Mouse (Mus musculus) MEL (cell line): ENCODE results near the gene Snrnp35. TPM values are rescaled to one million over a fixed set of nuclear protein-coding genes. Genes with fewer than 3 reads are reported as not detected.
A peak's percentile ranks its signal among the peaks of the same experiment; 100 is the strongest.

Source experiments
- CHD2 ChIP-seq: IDR thresholded peaks from 2 replicates; pipeline ENCODE4 v1.6.1; 2011; ENCODE audit warnings: low read length, improper control_type of control experiment
- EP300 ChIP-seq, 2 experiments: IDR thresholded peaks; 2 replicates each; pipeline ENCODE4 v1.6.1; 2011; ENCODE audit warnings: improper control_type of control experiment in 2 of 2, low read length in 2 of 2, low read depth in 1 of 2, mild to moderate bottlenecking in 1 of 2
- HCFC1 ChIP-seq: IDR thresholded peaks from 2 replicates; pipeline ENCODE4 v1.6.1; 2012; ENCODE audit warnings: low read depth, mild to moderate bottlenecking, inconsistent platforms, low read length, improper control_type of control experiment, moderate library complexity
- KAT2A ChIP-seq: conservative IDR thresholded peaks from 2 replicates; pipeline ENCODE4 v1.6.1; 2012; ENCODE audit warnings: low read depth, low read length, improper control_type of control experiment, inconsistent platforms
- NELFE ChIP-seq: IDR thresholded peaks from 2 replicates; pipeline ENCODE4 v1.6.1; 2011; ENCODE audit warnings: low read depth, low read length, improper control_type of control experiment
- POLR2AphosphoS2 ChIP-seq: IDR thresholded peaks from 2 replicates; pipeline ENCODE4 v1.6.1; 2011; ENCODE audit warnings: low read length, improper control_type of control experiment
- POLR2AphosphoS5 ChIP-seq: IDR thresholded peaks from 2 replicates; pipeline ENCODE4 v1.6.1; 2012; ENCODE audit warnings: low read depth, borderline replicate concordance, mild to moderate bottlenecking, inconsistent platforms, low read length, moderate library complexity, mixed read lengths
- RAD21 ChIP-seq: IDR thresholded peaks from 2 replicates; pipeline ENCODE4 v1.6.1; 2011; ENCODE audit warnings: mild to moderate bottlenecking, low read depth, low read length, improper control_type of control experiment
- RCOR1 ChIP-seq: IDR thresholded peaks from 2 replicates; pipeline ENCODE4 v1.6.1; 2012; ENCODE audit warnings: low read depth, mild to moderate bottlenecking, inconsistent platforms, low read length, improper control_type of control experiment
- SIN3A ChIP-seq: IDR thresholded peaks from 2 replicates; pipeline ENCODE4 v1.6.1; 2012; ENCODE audit warnings: low read length, improper control_type of control experiment, inconsistent platforms
- TAL1 ChIP-seq: IDR thresholded peaks from 2 replicates; pipeline ENCODE4 v1.6.1; 2012; ENCODE audit warnings: mild to moderate bottlenecking, inconsistent platforms, low read length, moderate library complexity, mixed read lengths
- TBP ChIP-seq: IDR thresholded peaks from 2 replicates; pipeline ENCODE4 v1.8.0; 2011; ENCODE audit warnings: low read depth, low read length, improper control_type of control experiment
- TCF12 ChIP-seq: IDR thresholded peaks from 2 replicates; pipeline ENCODE4 v1.6.1; 2014; ENCODE audit warnings: low read depth, mild to moderate bottlenecking, inconsistent platforms, low read length, improper control_type of control experiment, moderate library complexity
- UBTF ChIP-seq: IDR thresholded peaks from 2 replicates; pipeline ENCODE4 v1.6.1; 2012; ENCODE audit warnings: low read depth, mild to moderate bottlenecking, inconsistent platforms, low read length, improper control_type of control experiment, moderate library complexity, borderline replicate concordance; ENCODE audit not compliant: insufficient read depth
- ZC3H11A ChIP-seq: IDR thresholded peaks from 2 replicates; pipeline ENCODE4 v1.6.1; 2012; ENCODE audit warnings: low read depth, mild to moderate bottlenecking, inconsistent platforms, low read length, improper control_type of control experiment
- polyA plus RNA-seq, 2 experiments: library from polyadenylated mRNA; stranded (reverse) in 1 of 2; unstranded in 1 of 2; fragments of >175 nt in 1 of 2; fragments of >200 nt in 1 of 2; gene quantifications; 2 replicates each; pipeline versions ENCODE4 v1.2.1 to v1.2.4; 2012; ENCODE audit warnings: low replicate concordance in 2 of 2, low read depth in 1 of 2; ENCODE audit not compliant: insufficient read length in 2 of 2, insufficient read depth in 1 of 2, missing spikeins in 1 of 2
- total RNA-seq: library from RNA; depleted of rRNA; stranded (reverse); fragments of 300-350 nt; gene quantifications from 2 replicates; pipeline ENCODE4 v1.2.3, GENCODE M21; 2012; rRNA removed

The Snrnp35 gene
- total and polyA plus RNA-seq, 3 experiments = 11.7 to 18.3 TPM; not detected in 1

- no peak for TF ChIP-seq TAL1
- no peak for TF ChIP-seq CHD2
- TF ChIP-seq ZC3H11A = peak; percentile 32; the same call in 1 of the 2 replicates
- TF ChIP-seq RAD21 = no peak; the same call in 1 of the 2 replicates
- TF ChIP-seq TCF12 = 0 out of 2 replicates have a peak, but pooled peaks have one; percentile 52
- peak in 1 of 2 experiments; percentile 50; a peak in 1 of 4 replicates for TF ChIP-seq EP300 (IDR thresholded peaks at IDR 0.05; ENCODE audit: low read depth in 1 of 2, low read length in 2 of 2)
- no peak for TF ChIP-seq POLR2AphosphoS2
- TF ChIP-seq HCFC1 = peak; percentile 95
- 0 out of 2 replicates have a peak, but pooled peaks have one; percentile 14 for TF ChIP-seq RCOR1
- no peak for TF ChIP-seq POLR2AphosphoS5
- TF ChIP-seq TBP = peak; percentile 87
- TF ChIP-seq SIN3A = peak; percentile 97
- TF ChIP-seq NELFE = no peak
- peak; percentile 82; the same call in 1 of the 2 replicates for TF ChIP-seq KAT2A
- TF ChIP-seq UBTF = no peak
These were observed 57.5 kb downstream of the Snrnp35 start, which contains the start of gene Tmed2 (continued) for GRCm38 (mm10) chr5:124540383-124540786.

Other genes starting within 250 kb of the Snrnp35 start
- 5.7 and 7.0 TPM in 2 replicates for gene Pitpnm2, start 233.4 kb upstream of the Snrnp35 start, total RNA-seq
- 10 to 100 TPM in 1 of 2 experiments, not detected in 1; 22.2 TPM for gene Pitpnm2, start 233.4 kb upstream of the Snrnp35 start, polyA plus RNA-seq
- gene Mphosph9, start 155.2 kb upstream of the Snrnp35 start, total RNA-seq = 9.0 and 10.9 TPM in 2 replicates
- gene Mphosph9, start 155.2 kb upstream of the Snrnp35 start, polyA plus RNA-seq = 10 to 100 TPM; 10.4 to 60.8 TPM
- gene 2810006K23Rik, start 155.0 kb upstream of the Snrnp35 start, total RNA-seq = 6.5 and 7.6 TPM in 2 replicates
- gene 2810006K23Rik, start 155.0 kb upstream of the Snrnp35 start, polyA plus RNA-seq = 10 to 100 TPM in 1 of 2 experiments, not detected in 1; 13.3 TPM
- 110 and 118 TPM in 2 replicates for gene Cdk2ap1, start 120.1 kb upstream of the Snrnp35 start, total RNA-seq
- gene Cdk2ap1, start 120.1 kb upstream of the Snrnp35 start, polyA plus RNA-seq = 100 to 1,000 TPM in 1 of 2 experiments, not detected in 1; 430 TPM
- 38.8 and 39.3 TPM in 2 replicates for gene Sbno1, start 57.1 kb upstream of the Snrnp35 start, total RNA-seq
- gene Sbno1, start 57.1 kb upstream of the Snrnp35 start, polyA plus RNA-seq = 100 to 1,000 TPM in 1 of 2 experiments, 10 to 100 TPM in 1; 32.4 to 500 TPM
- gene Kmt5a, start 43.2 kb upstream of the Snrnp35 start, total RNA-seq = 104 and 110 TPM in 2 replicates
- gene Kmt5a, start 43.2 kb upstream of the Snrnp35 start, polyA plus RNA-seq = 100 to 1,000 TPM in 1 of 2 experiments, 10 to 100 TPM in 1; 88.6 to 243 TPM
- gene Rilpl2, start 4.8 kb upstream of the Snrnp35 start, total RNA-seq = 12.1 and 13.4 TPM in 2 replicates
- 10 to 100 TPM in 1 of 2 experiments, not detected in 1; 14.3 TPM for gene Rilpl2, start 4.8 kb upstream of the Snrnp35 start, polyA plus RNA-seq
- 5.0 and 5.7 TPM in 2 replicates for gene Rilpl1, start 48.3 kb downstream of the Snrnp35 start, total RNA-seq
- 1 to 10 TPM in 1 of 2 experiments, not detected in 1; 8.6 TPM for gene Rilpl1, start 48.3 kb downstream of the Snrnp35 start, polyA plus RNA-seq
- 245 and 255 TPM in 2 replicates for gene Tmed2, start 57.6 kb downstream of the Snrnp35 start, total RNA-seq
- 100 to 1,000 TPM in 1 of 2 experiments, not detected in 1; 252 TPM for gene Tmed2, start 57.6 kb downstream of the Snrnp35 start, polyA plus RNA-seq
- gene Ddx55, start 69.7 kb downstream of the Snrnp35 start, total RNA-seq = 29.1 and 33.8 TPM in 2 replicates
- gene Ddx55, start 69.7 kb downstream of the Snrnp35 start, polyA plus RNA-seq = 10 to 100 TPM in 1 of 2 experiments, not detected in 1; 43.2 TPM
- gene Eif2b1, start 96.0 kb downstream of the Snrnp35 start, total RNA-seq = 96.6 and 119 TPM in 2 replicates
- 100 to 1,000 TPM; 126 to 599 TPM for gene Eif2b1, start 96.0 kb downstream of the Snrnp35 start, polyA plus RNA-seq
- 88.2 and 116 TPM in 2 replicates for gene Gtf2h3, start 96.0 kb downstream of the Snrnp35 start, total RNA-seq
- gene Gtf2h3, start 96.0 kb downstream of the Snrnp35 start, polyA plus RNA-seq = 10 to 100 TPM in 1 of 2 experiments, not detected in 1; 86.1 TPM
- 22.3 and 31.0 TPM in 2 replicates for gene Atp6v0a2, start 145.4 kb downstream of the Snrnp35 start, total RNA-seq
- 10 to 100 TPM in 1 of 2 experiments, not detected in 1; 30.0 TPM for gene Atp6v0a2, start 145.4 kb downstream of the Snrnp35 start, polyA plus RNA-seq
- gene Dnah10, start 242.0 kb downstream of the Snrnp35 start, total RNA-seq = 0.03 and 0.04 TPM in 2 replicates
- under 1 TPM in 1 of 2 experiments, not detected in 1; 0.11 TPM for gene Dnah10, start 242.0 kb downstream of the Snrnp35 start, polyA plus RNA-seq